Mouse (Mus musculus) common myeloid progenitor, adult 5-6 weeks (primary cell): ENCODE measurements around the gene Tsc2. TPM values are rescaled to one million over a fixed set of nuclear protein-coding genes. Genes with fewer than 3 reads are reported as not detected.

Experiments used
- ATAC-seq: replicated peaks from 2 replicates; pipeline ENCODE4 v1.8.0; 2016; ENCODE audit warnings: low read depth, mild to moderate bottlenecking, moderate TSS enrichment, inconsistent platforms; ENCODE audit not compliant: poor library complexity, severe bottlenecking
- total RNA-seq: library from RNA; stranded (forward); fragments of 200-1000, 187-1606 nt; gene quantifications from 2 replicates; pipeline ENCODE4 v1.2.3, GENCODE M21; 2017

The Tsc2 gene
- total RNA-seq, 1 experiment from 2014 or later = 39.0 TPM

GRCm38 (mm10) chr17:24625472-24625871 lies 7.0 kb downstream of the Tsc2 start:
- ATAC-seq = no peak

GRCm38 (mm10) chr17:24617561-24618194 lies 14.8 kb downstream of the Tsc2 start:
- ATAC-seq = peak; percentile 91

- ATAC-seq = peak; percentile 90
Measured at GRCm38 (mm10) chr17:24610711-24611110, 21.7 kb downstream of the Tsc2 start.

GRCm38 (mm10) chr17:24608874-24609273 lies 23.6 kb downstream of the Tsc2 start:
- ATAC-seq = peak; percentile 59

- no peak for ATAC-seq
Measured at GRCm38 (mm10) chr17:24608370-24608769, 24.1 kb downstream of the Tsc2 start.

GRCm38 (mm10) chr17:24604557-24604956 lies 27.9 kb downstream of the Tsc2 start:
- ATAC-seq = no peak

GRCm38 (mm10) chr17:24603961-24604360 lies 28.5 kb downstream of the Tsc2 start:
- ATAC-seq = peak; percentile 50

- no peak for ATAC-seq
Measured at GRCm38 (mm10) chr17:24600502-24600901, 31.9 kb downstream of the Tsc2 start.

- no peak for ATAC-seq
Measured at GRCm38 (mm10) chr17:24597989-24598388, 34.4 kb downstream of the Tsc2 start.

GRCm38 (mm10) chr17:24596471-24597183 lies 35.8 kb downstream of the Tsc2 start:
- no peak for ATAC-seq

- no peak for ATAC-seq
Measured at GRCm38 (mm10) chr17:24596073-24596466, 36.4 kb downstream of the Tsc2 start.

GRCm38 (mm10) chr17:24595126-24596072 lies 37.0 kb downstream of the Tsc2 start:
- 0 out of 2 replicates have a peak, but pooled peaks have one; percentile 52 for ATAC-seq

- no peak for ATAC-seq
Measured at GRCm38 (mm10) chr17:24593992-24594890, 38.2 kb downstream of the Tsc2 start.

GRCm38 (mm10) chr17:24593248-24593647 lies 39.2 kb downstream of the Tsc2 start:
- no peak for ATAC-seq

GRCm38 (mm10) chr17:24591695-24592094 lies 40.7 kb downstream of the Tsc2 start:
- ATAC-seq = no peak

GRCm38 (mm10) chr17:24590943-24591342 lies 41.5 kb downstream of the Tsc2 start:
- no peak for ATAC-seq

- ATAC-seq = no peak
Measured at GRCm38 (mm10) chr17:24586532-24586931, 45.9 kb downstream of the Tsc2 start.

GRCm38 (mm10) chr17:24584520-24584919 lies 47.9 kb downstream of the Tsc2 start:
- ATAC-seq = no peak

- ATAC-seq = peak; percentile 76
Measured at GRCm38 (mm10) chr17:24583599-24584460, 48.6 kb downstream of the Tsc2 start.
